Mouse (Mus musculus): ENCODE measurements at regions not wholly inside any gene's neighbourhood (a gene's known extent, or its start where the extent isn't known, plus 50 kb on each side); places are given as distances from the start of the nearest gene placed in this dataset.

DNA sequence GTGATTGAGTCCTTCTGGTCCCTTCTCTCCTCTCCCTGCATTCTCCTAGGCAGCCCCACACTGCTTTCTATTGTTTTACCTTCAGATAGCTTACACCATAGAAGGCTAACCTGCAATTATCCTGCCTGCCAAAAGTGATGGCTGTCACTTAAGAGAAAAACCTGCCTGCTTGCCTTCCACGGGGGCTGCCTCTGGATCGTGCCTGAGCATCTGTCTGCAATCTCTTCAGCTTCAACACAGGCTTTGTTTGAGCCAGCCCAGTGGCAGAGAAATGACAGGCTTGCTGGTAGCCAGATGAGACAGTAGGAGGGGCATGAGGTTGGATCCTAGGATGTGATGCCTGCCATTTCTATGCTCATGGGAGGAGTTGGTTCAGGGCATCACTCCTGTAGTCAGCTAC is 345.2 kb upstream of the Tshz3 start:
- Histone ChIP-seq H3K4me1 (ENCODE audit: insufficient read depth, low read length) (peaks cover 11% of the 10 kb centered on the region; the same call in 1 of the 2 replicates), H3K4me2 (replicated peaks; ENCODE audit: low read depth, low read length) (no peak overlapping the region), H3K9ac (replicated peaks; ENCODE audit: low read length) (no peak overlapping the region), H3K36me3 (ENCODE audit: insufficient read depth, low read length) (no peaks in the 10 kb centered on the region), H3K4me3 (ENCODE audit: low read length) (no peak overlapping the region), H3K27me3 (ENCODE audit: insufficient read depth, low read length) (no peaks in the 10 kb centered on the region), H3K9me3 (ENCODE audit: low read length) (no peaks in the 10 kb centered on the region), H3K27ac (ENCODE audit: low read length) (no peak overlapping the region)
- 40% methylated on average over 2 of the region's 2 CpGs for WGBS
- no peak for ATAC-seq (ENCODE audit: low FRiP score, low TSS enrichment)

DNA sequence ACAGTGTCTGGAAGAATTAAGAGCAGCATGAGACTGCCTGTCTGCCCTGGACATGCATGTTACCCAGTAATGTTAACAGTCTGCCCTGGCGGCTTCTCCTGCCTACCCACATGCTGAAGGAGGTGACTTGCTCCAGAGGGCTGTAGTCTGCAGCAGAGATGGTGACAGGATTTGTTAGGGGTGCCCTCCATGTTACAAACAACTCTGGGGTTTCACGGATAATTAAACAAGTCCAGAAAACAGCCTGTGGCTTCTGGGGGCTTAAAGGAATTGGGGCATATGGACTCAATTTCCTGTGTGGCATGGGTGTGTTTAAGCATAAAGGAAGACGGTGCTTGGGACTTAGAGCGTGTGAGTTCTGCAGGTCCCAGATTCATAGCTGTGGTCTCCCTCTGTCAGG is 347.3 kb upstream of the Tshz3 start:
- no peak overlapping the region for H3K4me3 ChIP-seq (ENCODE audit: low read length)
- H3K36me3 ChIP-seq (ENCODE audit: insufficient read depth, low read length), result no peaks in the 10 kb centered on the region
- no peak overlapping the region for H3K4me2 ChIP-seq (replicated peaks; ENCODE audit: low read depth, low read length)
- no peak for ATAC-seq (ENCODE audit: low FRiP score, low TSS enrichment)
- no peaks in the 10 kb centered on the region for H3K27me3 ChIP-seq (ENCODE audit: insufficient read depth, low read length)
- no peak overlapping the region for H3K27ac ChIP-seq (ENCODE audit: low read length)
- H3K4me1 ChIP-seq (ENCODE audit: insufficient read depth, low read length), result peaks cover 11% of the 10 kb centered on the region; the same call in 1 of the 2 replicates
- WGBS, result 48% methylated on average over 4 of the region's 4 CpGs
- no peaks in the 10 kb centered on the region for H3K9me3 ChIP-seq (ENCODE audit: low read length)
- no peak overlapping the region for H3K9ac ChIP-seq (replicated peaks; ENCODE audit: low read length)

DNA sequence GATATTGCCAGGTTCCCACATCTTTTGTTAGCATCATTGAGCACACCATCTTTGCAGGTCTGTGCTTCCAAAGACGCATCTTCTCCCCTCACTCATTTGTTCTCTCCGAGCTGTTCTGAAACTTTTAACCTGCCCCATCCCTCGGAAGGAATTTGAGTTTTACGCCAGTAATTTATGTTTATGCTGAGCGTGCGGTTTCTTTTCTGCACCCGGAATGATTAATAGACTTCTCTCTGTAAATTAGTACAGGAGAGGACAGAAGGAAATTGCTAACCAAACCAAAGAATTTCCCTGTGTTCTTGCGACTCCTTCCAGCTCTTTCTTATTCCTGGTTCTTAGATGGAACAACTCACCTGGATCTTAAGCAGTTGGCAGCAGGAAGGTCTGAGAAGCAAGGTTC is 349.7 kb upstream of the Tshz3 start:
- Histone ChIP-seq H3K27ac (ENCODE audit: low read length) (no peak overlapping the region), H3K9me3 (ENCODE audit: low read length) (no peaks in the 10 kb centered on the region), H3K4me1 (ENCODE audit: insufficient read depth, low read length) (peaks cover 11% of the 10 kb centered on the region; the same call in 1 of the 2 replicates), H3K4me3 (ENCODE audit: low read length) (no peak overlapping the region), H3K4me2 (replicated peaks; ENCODE audit: low read depth, low read length) (0 out of 2 replicates have a peak overlapping the region, but pooled peaks have one; percentile 1), H3K27me3 (ENCODE audit: insufficient read depth, low read length) (no peaks in the 10 kb centered on the region), H3K36me3 (ENCODE audit: insufficient read depth, low read length) (no peaks in the 10 kb centered on the region), H3K9ac (replicated peaks; ENCODE audit: low read length) (no peak overlapping the region)
- WGBS, result 21% methylated on average over 8 of the region's 8 CpGs
- no peak for ATAC-seq (ENCODE audit: low FRiP score, low TSS enrichment)

DNA sequence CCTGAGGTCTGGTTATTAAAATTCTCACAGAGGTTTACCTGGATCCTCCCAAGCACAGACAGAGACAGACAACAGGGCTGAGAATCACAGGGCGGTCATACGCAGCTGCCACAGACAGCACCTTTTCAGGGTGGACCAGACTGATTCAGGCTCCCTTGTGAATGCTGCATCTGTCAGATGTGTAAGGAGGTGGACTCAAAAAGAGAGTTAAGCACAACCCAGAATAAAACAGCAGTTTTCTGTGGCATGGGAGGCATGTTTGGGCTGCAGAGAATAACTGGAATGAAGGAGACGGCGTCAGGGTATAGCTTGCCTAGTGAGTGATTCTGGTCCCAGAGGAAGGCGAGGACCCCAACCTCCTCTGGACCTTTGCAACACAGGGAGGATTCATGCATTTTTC is 363.1 kb upstream of the Tshz3 start:
- ATAC-seq (ENCODE audit: low FRiP score, low TSS enrichment), result no peak
- no peaks in the 10 kb centered on the region for H3K9me3 ChIP-seq (ENCODE audit: low read length)
- H3K9ac ChIP-seq (replicated peaks; ENCODE audit: low read length), result no peak overlapping the region
- H3K4me1 ChIP-seq (ENCODE audit: insufficient read depth, low read length), result 0 out of 2 replicates have a peak, but pooled peaks cover 2% of the 10 kb centered on the region
- WGBS, result 92% methylated on average over 5 of the region's 5 CpGs
- H3K4me2 ChIP-seq (replicated peaks; ENCODE audit: low read depth, low read length), result no peak overlapping the region
- no peaks in the 10 kb centered on the region for H3K27me3 ChIP-seq (ENCODE audit: insufficient read depth, low read length)
- H3K36me3 ChIP-seq (ENCODE audit: insufficient read depth, low read length), result no peaks in the 10 kb centered on the region
- H3K4me3 ChIP-seq (ENCODE audit: low read length), result no peak overlapping the region
- no peak overlapping the region for H3K27ac ChIP-seq (ENCODE audit: low read length)

DNA sequence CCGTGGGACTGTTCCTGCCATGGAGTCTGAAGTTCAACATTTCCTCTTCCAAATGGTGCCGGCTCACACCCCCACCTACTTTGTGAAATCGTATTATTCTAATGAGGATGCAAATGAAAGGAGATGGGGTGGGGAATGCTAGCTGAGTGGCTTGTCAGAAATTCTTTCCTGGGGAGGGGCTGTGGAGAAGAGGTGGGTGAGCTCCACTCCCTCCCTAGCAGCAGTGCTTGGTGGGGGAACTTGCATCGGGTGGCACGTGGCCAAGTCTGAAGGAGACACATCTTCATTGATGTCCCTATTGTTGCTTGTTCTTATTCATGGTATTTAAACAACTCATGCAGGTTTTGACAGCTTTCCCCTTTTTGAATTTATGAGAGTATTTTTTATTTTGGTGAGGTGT is 363.8 kb upstream of the Tshz3 start:
- H3K4me2 ChIP-seq (replicated peaks; ENCODE audit: low read depth, low read length), result no peak overlapping the region
- 0 out of 2 replicates have a peak, but pooled peaks cover 2% of the 10 kb centered on the region for H3K4me1 ChIP-seq (ENCODE audit: insufficient read depth, low read length)
- 50% methylated on average over 5 of the region's 5 CpGs for WGBS
- no peak overlapping the region for H3K27ac ChIP-seq (ENCODE audit: low read length)
- no peaks in the 10 kb centered on the region for H3K9me3 ChIP-seq (ENCODE audit: low read length)
- no peak for ATAC-seq (ENCODE audit: low FRiP score, low TSS enrichment)
- no peaks in the 10 kb centered on the region for H3K36me3 ChIP-seq (ENCODE audit: insufficient read depth, low read length)
- no peak overlapping the region for H3K9ac ChIP-seq (replicated peaks; ENCODE audit: low read length)
- H3K4me3 ChIP-seq (ENCODE audit: low read length), result no peak overlapping the region
- no peaks in the 10 kb centered on the region for H3K27me3 ChIP-seq (ENCODE audit: insufficient read depth, low read length)

DNA sequence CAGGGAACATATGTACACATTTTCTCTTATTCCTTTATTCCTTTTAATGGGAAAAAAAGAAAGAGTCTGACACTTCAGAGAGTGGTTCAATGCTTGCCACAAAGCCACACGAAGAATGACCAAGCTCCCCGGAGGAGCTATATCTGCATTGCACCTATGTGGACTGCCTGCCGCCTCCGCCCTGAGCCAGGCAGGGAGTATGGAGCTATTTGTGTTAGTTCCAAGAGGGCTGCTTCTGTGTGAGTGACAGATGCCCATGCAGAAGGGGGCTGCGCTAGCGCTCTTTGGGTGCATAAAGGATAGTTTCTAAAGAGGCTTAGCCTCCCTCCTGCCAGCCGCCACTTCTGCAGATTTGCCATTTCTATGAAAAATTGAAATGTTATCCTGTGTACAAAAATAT is 365.3 kb upstream of the Tshz3 start:
- Histone ChIP-seq H3K4me3 (ENCODE audit: low read length) (no peak overlapping the region), H3K9ac (replicated peaks; ENCODE audit: low read length) (no peak overlapping the region), H3K4me1 (ENCODE audit: insufficient read depth, low read length) (no peaks in the 10 kb centered on the region), H3K36me3 (ENCODE audit: insufficient read depth, low read length) (no peaks in the 10 kb centered on the region), H3K4me2 (replicated peaks; ENCODE audit: low read depth, low read length) (no peak overlapping the region), H3K9me3 (ENCODE audit: low read length) (no peaks in the 10 kb centered on the region), H3K27ac (ENCODE audit: low read length) (no peak overlapping the region), H3K27me3 (ENCODE audit: insufficient read depth, low read length) (no peaks in the 10 kb centered on the region)
- WGBS, result 83% methylated on average over 7 of the region's 7 CpGs
- ATAC-seq (ENCODE audit: low FRiP score, low TSS enrichment), result no peak

DNA sequence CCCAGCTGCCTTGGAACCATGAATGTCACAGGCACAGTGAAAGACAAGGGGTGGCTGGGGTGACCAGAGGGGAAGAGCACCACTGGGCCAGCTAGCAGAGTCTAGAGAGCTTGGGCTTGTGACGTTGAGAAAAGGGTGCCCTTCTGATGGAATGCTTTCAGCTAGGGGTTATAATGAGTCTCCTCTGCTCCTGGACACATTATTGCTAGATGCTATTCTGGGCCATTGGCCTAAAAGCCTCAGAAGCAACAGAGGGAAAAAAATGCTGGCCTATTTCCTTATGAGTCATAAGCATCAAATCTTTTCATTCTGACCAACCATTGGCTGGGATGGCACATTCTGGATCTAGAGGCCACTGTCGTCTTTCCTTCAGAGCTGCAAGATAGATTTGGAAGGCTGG is 369.8 kb upstream of the Tshz3 start:
- H3K27ac ChIP-seq (ENCODE audit: low read length), result no peak overlapping the region

DNA sequence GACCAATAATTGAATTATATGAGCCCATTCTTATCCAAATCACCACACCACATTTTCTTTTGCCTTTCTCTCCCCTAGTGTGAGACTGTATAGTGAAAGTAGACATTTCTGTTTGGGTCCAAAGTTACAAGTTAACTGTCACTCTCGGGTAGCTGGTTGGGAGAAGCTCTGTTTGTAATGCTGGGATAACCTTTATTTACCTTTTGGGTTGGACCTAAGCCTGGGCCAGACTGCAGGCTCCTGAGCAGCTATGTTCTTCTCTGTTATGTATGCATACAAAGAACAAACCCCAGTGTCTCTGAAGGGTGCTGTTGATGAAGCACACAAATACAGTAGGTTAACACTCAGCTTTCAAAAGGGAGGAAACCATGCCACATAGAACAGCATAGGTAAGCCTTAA is 373.9 kb upstream of the Tshz3 start:
- H3K4me3 ChIP-seq (ENCODE audit: low read length), result no peak overlapping the region
- 75% methylated on average over 1 of the region's 1 CpGs for WGBS
- peaks cover 3% of the 10 kb centered on the region; the same call in 1 of the 2 replicates for H3K9me3 ChIP-seq (ENCODE audit: low read length)
- no peak overlapping the region for H3K9ac ChIP-seq (replicated peaks; ENCODE audit: low read length)
- H3K27ac ChIP-seq (ENCODE audit: low read length), result no peak overlapping the region
- ATAC-seq (ENCODE audit: low FRiP score, low TSS enrichment), result no peak
- H3K27me3 ChIP-seq (ENCODE audit: insufficient read depth, low read length), result no peaks in the 10 kb centered on the region
- no peaks in the 10 kb centered on the region for H3K4me1 ChIP-seq (ENCODE audit: insufficient read depth, low read length)
- H3K4me2 ChIP-seq (replicated peaks; ENCODE audit: low read depth, low read length), result no peak overlapping the region
- no peaks in the 10 kb centered on the region for H3K36me3 ChIP-seq (ENCODE audit: insufficient read depth, low read length)

More for the DNA sequence above, 369.8 kb upstream of the Tshz3 start:
- 86% methylated on average over 2 of the region's 2 CpGs for WGBS
- H3K4me1 ChIP-seq (ENCODE audit: insufficient read depth, low read length), result no peaks in the 10 kb centered on the region
- no peaks in the 10 kb centered on the region for H3K27me3 ChIP-seq (ENCODE audit: insufficient read depth, low read length)
- no peak overlapping the region for H3K4me2 ChIP-seq (replicated peaks; ENCODE audit: low read depth, low read length)
- H3K36me3 ChIP-seq (ENCODE audit: insufficient read depth, low read length), result no peaks in the 10 kb centered on the region
- no peak for ATAC-seq (ENCODE audit: low FRiP score, low TSS enrichment)
- peaks cover 3% of the 10 kb centered on the region; the same call in 1 of the 2 replicates for H3K9me3 ChIP-seq (ENCODE audit: low read length)
- no peak overlapping the region for H3K9ac ChIP-seq (replicated peaks; ENCODE audit: low read length)
- no peak overlapping the region for H3K4me3 ChIP-seq (ENCODE audit: low read length)

DNA sequence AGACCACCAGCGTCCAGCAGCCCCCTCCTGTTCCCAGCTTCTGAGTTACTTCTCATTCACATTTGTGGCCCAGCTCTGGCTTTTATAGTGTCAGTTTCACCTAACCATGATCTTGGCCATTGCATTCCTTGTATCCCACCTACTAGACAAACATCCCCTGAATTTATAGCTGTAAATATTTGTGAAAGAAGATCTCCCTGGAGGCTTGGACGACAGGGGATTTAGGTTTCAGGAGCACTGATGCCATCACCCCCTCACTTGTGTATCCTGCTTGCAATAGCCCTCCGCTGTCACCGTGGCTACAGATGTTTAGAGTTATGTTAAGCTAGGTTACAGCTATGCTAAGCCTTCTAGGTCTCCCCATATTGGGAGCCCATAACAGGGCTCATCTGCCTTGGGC is 375.7 kb upstream of the Tshz3 start:
- whole genome bisulfite sequencing, result 17% methylated on average over 4 of the region's 4 CpGs
- H3K9me3 ChIP-seq (ENCODE audit: low read length), result peaks cover 3% of the 10 kb centered on the region; the same call in 1 of the 2 replicates
- peaks cover 9% of the 10 kb centered on the region for H3K4me1 ChIP-seq (ENCODE audit: insufficient read depth, low read length)
- peak; percentile 66 for ATAC-seq (ENCODE audit: low FRiP score, low TSS enrichment)
- no peaks in the 10 kb centered on the region for H3K27me3 ChIP-seq (ENCODE audit: insufficient read depth, low read length)
- no peak overlapping the region for H3K4me3 ChIP-seq (ENCODE audit: low read length)
- H3K27ac ChIP-seq (ENCODE audit: low read length), result no peak overlapping the region
- no peak overlapping the region for H3K4me2 ChIP-seq (replicated peaks; ENCODE audit: low read depth, low read length)
- H3K36me3 ChIP-seq (ENCODE audit: insufficient read depth, low read length), result no peaks in the 10 kb centered on the region
- no peak overlapping the region for H3K9ac ChIP-seq (replicated peaks; ENCODE audit: low read length)

DNA sequence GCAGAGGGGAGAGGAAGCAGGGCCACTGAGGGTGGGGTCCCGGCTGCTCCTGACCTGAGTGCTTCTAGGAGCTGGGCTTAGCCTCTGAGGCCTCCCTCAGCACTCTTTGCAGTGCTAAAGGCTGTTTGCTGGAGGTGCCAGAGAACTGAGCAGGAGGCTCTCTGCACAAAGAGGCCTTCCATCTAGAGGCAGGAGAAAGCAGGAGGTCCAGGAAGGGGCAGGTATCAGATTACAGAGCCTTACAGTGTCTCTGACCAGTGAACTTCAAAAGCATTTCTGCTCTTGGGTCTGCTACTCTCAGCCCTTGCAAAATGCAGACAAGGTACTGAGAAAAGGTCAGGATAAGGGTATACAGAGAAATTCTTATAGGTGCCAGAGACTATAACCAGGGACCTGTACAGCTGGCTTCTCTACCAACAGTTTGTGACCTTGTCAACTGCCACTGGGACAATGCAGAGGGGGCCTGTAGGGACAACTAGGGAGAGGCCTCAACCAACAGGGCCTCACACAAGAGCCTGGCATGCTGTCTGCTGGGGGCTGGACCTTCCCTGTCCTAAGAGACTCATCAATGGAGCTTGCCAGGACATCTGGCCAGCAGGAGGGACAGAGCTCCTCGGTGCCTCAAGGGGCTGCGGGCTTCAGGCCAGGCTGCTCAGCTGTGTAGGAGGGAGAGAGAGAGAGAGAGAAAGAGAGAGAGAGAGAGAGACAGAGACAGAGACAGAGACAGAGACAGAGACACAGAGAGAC is 380.3 kb upstream of the Tshz3 start:
- no peak overlapping the region for H3K4me2 ChIP-seq (replicated peaks; ENCODE audit: low read depth, low read length)
- WGBS, result 17% methylated on average over 3 of the region's 3 CpGs
- no peaks in the 10 kb centered on the region for H3K27me3 ChIP-seq (ENCODE audit: insufficient read depth, low read length)
- no peak overlapping the region for H3K4me3 ChIP-seq (ENCODE audit: low read length)
- ATAC-seq (ENCODE audit: low FRiP score, low TSS enrichment), result peak; percentile 79
- no peaks in the 10 kb centered on the region for H3K36me3 ChIP-seq (ENCODE audit: insufficient read depth, low read length)
- peak overlapping the region; percentile 23; the same call in 1 of the 2 replicates for H3K27ac ChIP-seq (ENCODE audit: low read length)
- no peaks in the 10 kb centered on the region for H3K9me3 ChIP-seq (ENCODE audit: low read length)
- H3K4me1 ChIP-seq (ENCODE audit: insufficient read depth, low read length), result peaks cover 11% of the 10 kb centered on the region
- no peak overlapping the region for H3K9ac ChIP-seq (replicated peaks; ENCODE audit: low read length)

All from kidney, embryonic 16.5 days (tissue).